Mouse (Mus musculus): ENCODE measurements around the gene Bik. TPM values are rescaled to one million over a fixed set of nuclear protein-coding genes. Genes with fewer than 3 reads are reported as not detected.

Bik gene
- polyA plus RNA-seq (2015; fragmentation: Nextera tagmentation; extraction: Ambion mirVana) = 4.1 and 5.0 TPM in 2 replicates

DNA sequence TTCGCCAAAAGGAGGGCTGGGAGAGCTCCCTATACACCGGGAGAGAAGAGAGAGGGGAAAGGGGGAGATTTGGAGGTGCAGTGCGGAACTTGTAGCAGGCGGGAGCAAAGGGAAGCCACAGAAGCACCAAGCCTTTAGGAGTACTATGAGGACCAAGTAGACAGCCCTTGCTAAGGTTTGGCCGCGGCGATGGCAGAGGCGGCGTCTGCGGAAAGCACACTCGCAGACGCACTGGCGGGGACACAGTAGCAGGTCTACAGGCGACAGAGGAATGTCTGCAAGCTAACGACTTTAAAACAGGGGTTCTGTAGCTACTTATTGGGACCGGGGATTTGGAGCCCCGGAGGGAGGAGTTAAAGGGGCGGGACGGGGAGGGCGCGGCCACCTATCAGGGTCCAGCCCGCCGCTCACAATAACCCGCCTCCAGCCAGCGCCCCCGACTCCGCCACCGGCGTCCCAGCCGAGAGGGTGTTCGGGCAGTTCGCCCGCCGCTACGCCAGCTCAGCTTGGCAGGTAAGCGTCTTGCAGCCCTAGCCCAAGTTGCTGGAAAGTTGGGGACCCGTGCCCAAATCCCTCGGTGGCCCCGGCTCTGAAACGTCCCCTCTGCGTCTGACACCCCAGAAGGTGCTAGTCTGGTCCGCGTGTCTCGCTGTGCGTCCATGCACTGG, at the start of gene Bik:
Bik (plus strand) TSS at position 439 of the 668 bp plus-strand sequence.
- H3K27ac ChIP-seq = no peak within 1 kb of the TSS
- H3K9me3 ChIP-seq = no peaks in the 10 kb centered on the region
- peak within 1 kb of the TSS; percentile 23; the same call in 1 of the 2 replicates for H3K9ac ChIP-seq
- H3K4me1 ChIP-seq = peaks cover 17% of the 10 kb centered on the region
- H3K27me3 ChIP-seq = peaks cover 56% of the 10 kb centered on the region
- no peak for ATAC-seq (ENCODE audit: insufficient number of reproducible peaks, low FRiP score, low TSS enrichment, low read depth)
- peak within 1 kb of the TSS; percentile 52 for H3K4me3 ChIP-seq
- WGBS = under 1% methylated on average over 42 of the region's 45 CpGs
- peak within 1 kb of the TSS; percentile 96 for H3K4me2 ChIP-seq
- H3K36me3 ChIP-seq = no peaks in the 10 kb centered on the region

- no peaks in the 10 kb centered on the region for H3K27me3 ChIP-seq
- H3K4me2 ChIP-seq = no peak overlapping the region
- ATAC-seq (ENCODE audit: insufficient number of reproducible peaks, low FRiP score, low TSS enrichment, low read depth) = no peak
- no peak overlapping the region for H3K4me3 ChIP-seq
- no peaks in the 10 kb centered on the region for H3K9me3 ChIP-seq
- no peak overlapping the region for H3K9ac ChIP-seq
- H3K36me3 ChIP-seq = no peaks in the 10 kb centered on the region
- WGBS = 50% methylated on average over 3 of the region's 3 CpGs
- peaks cover 16% of the 10 kb centered on the region for H3K4me1 ChIP-seq
- H3K27ac ChIP-seq = no peak overlapping the region
Observed at GRCm38 (mm10) chr15:83478096-83478495, 48.6 kb upstream of the Bik start.

- WGBS = 81% methylated on average over 4 of the region's 4 CpGs
- no peaks in the 10 kb centered on the region; the same call in 1 of the 2 replicates for H3K36me3 ChIP-seq
- H3K4me3 ChIP-seq = no peak overlapping the region
- H3K27ac ChIP-seq = no peak overlapping the region
- H3K4me1 ChIP-seq = peaks cover 3% of the 10 kb centered on the region
- no peak overlapping the region for H3K4me2 ChIP-seq
- ATAC-seq (ENCODE audit: insufficient number of reproducible peaks, low FRiP score, low TSS enrichment, low read depth) = no peak
- H3K9ac ChIP-seq = no peak overlapping the region
- no peaks in the 10 kb centered on the region for H3K27me3 ChIP-seq
- no peaks in the 10 kb centered on the region for H3K9me3 ChIP-seq
Observed at GRCm38 (mm10) chr15:83479818-83480217, 46.8 kb upstream of the Bik start.

GRCm38 (mm10) chr15:83481236-83481780, 45.4 kb upstream of the Bik start:
- ATAC-seq (ENCODE audit: insufficient number of reproducible peaks, low FRiP score, low TSS enrichment, low read depth) = no peak

GRCm38 (mm10) chr15:83482645-83483224, 43.9 kb upstream of the Bik start:
- H3K4me1 ChIP-seq = peaks cover 3% of the 10 kb centered on the region; the same call in 1 of the 2 replicates
- H3K9me3 ChIP-seq = no peaks in the 10 kb centered on the region
- no peaks in the 10 kb centered on the region for H3K27me3 ChIP-seq
- no peak for ATAC-seq (ENCODE audit: insufficient number of reproducible peaks, low FRiP score, low TSS enrichment, low read depth)
- H3K36me3 ChIP-seq = peaks cover 3% of the 10 kb centered on the region; the same call in 1 of the 2 replicates
- no peak overlapping the region for H3K9ac ChIP-seq
- H3K4me3 ChIP-seq = no peak overlapping the region
- H3K27ac ChIP-seq = no peak overlapping the region
- WGBS = 73% methylated on average over 8 of the region's 8 CpGs
- H3K4me2 ChIP-seq = no peak overlapping the region

More at GRCm38 (mm10) chr15:83481236-83481780, 45.4 kb upstream of the Bik start:
- Histone ChIP-seq H3K4me1 (peaks cover 3% of the 10 kb centered on the region; the same call in 1 of the 2 replicates), H3K4me2 (no peak overlapping the region), H3K27ac (no peak overlapping the region), H3K36me3 (peaks cover 3% of the 10 kb centered on the region; the same call in 1 of the 2 replicates), H3K9me3 (no peaks in the 10 kb centered on the region), H3K9ac (no peak overlapping the region), H3K27me3 (no peaks in the 10 kb centered on the region), H3K4me3 (no peak overlapping the region)
- WGBS = 69% methylated on average over 10 of the region's 10 CpGs

- Histone ChIP-seq H3K9me3 (no peaks in the 10 kb centered on the region), H3K4me3 (no peak overlapping the region), H3K27ac (no peak overlapping the region), H3K27me3 (no peaks in the 10 kb centered on the region), H3K4me2 (no peak overlapping the region), H3K36me3 (peaks cover 3% of the 10 kb centered on the region; the same call in 1 of the 2 replicates), H3K4me1 (peaks cover 2% of the 10 kb centered on the region; the same call in 1 of the 2 replicates), H3K9ac (no peak overlapping the region)
- ATAC-seq (ENCODE audit: insufficient number of reproducible peaks, low FRiP score, low TSS enrichment, low read depth) = no peak
- WGBS = 30% methylated on average over 2 of the region's 2 CpGs
Observed at GRCm38 (mm10) chr15:83483482-83483881, 43.2 kb upstream of the Bik start.

- WGBS = 88% methylated on average over 10 of the region's 10 CpGs
- H3K27ac ChIP-seq = no peak overlapping the region
Observed at GRCm38 (mm10) chr15:83484311-83484710, 42.4 kb upstream of the Bik start.

GRCm38 (mm10) chr15:83487477-83488115, 39.1 kb upstream of the Bik start:
- H3K9me3 ChIP-seq = no peaks in the 10 kb centered on the region
- H3K9ac ChIP-seq = no peak overlapping the region

More at GRCm38 (mm10) chr15:83484311-83484710, 42.4 kb upstream of the Bik start:
- no peaks in the 10 kb centered on the region for H3K27me3 ChIP-seq
- no peak overlapping the region for H3K4me3 ChIP-seq
- no peak for ATAC-seq (ENCODE audit: insufficient number of reproducible peaks, low FRiP score, low TSS enrichment, low read depth)
- no peaks in the 10 kb centered on the region for H3K4me1 ChIP-seq
- H3K9me3 ChIP-seq = no peaks in the 10 kb centered on the region
- H3K36me3 ChIP-seq = peaks cover 3% of the 10 kb centered on the region; the same call in 1 of the 2 replicates
- H3K9ac ChIP-seq = no peak overlapping the region
- no peak overlapping the region for H3K4me2 ChIP-seq

DNA sequence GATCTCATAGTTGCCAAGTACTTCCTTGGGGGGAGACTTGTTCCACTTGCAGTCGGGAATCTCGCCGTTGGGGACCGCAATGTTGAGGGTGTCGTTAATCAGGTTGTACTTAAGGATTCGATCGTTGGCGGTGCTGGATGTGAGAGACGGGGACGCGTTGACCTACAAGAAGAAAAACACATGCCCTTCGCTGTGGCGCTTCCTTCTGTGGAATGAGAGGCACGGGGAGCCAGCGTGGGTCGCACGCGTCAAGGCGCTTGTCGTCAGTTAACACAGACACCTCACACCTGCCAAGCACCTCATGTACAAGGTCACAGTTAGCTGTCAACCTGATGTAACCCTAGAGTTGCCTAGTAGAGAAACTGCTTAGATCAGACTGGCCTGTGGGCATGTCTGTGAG, 37.2 kb upstream of the Bik start:
- no peaks in the 10 kb centered on the region for H3K4me1 ChIP-seq
- H3K4me2 ChIP-seq = no peak overlapping the region
- H3K4me3 ChIP-seq = no peak overlapping the region
- WGBS = 90% methylated on average over 20 of the region's 20 CpGs
- H3K9ac ChIP-seq = no peak overlapping the region
- H3K9me3 ChIP-seq = no peaks in the 10 kb centered on the region
- no peak overlapping the region for H3K27ac ChIP-seq
- peaks cover 27% of the 10 kb centered on the region for H3K36me3 ChIP-seq
- H3K27me3 ChIP-seq = no peaks in the 10 kb centered on the region
- no peak for ATAC-seq (ENCODE audit: insufficient number of reproducible peaks, low FRiP score, low TSS enrichment, low read depth)

More at GRCm38 (mm10) chr15:83487477-83488115, 39.1 kb upstream of the Bik start:
- ATAC-seq (ENCODE audit: insufficient number of reproducible peaks, low FRiP score, low TSS enrichment, low read depth) = no peak
- Histone ChIP-seq H3K27me3 (no peaks in the 10 kb centered on the region), H3K36me3 (peaks cover 17% of the 10 kb centered on the region), H3K4me2 (no peak overlapping the region), H3K4me3 (no peak overlapping the region), H3K4me1 (no peaks in the 10 kb centered on the region), H3K27ac (no peak overlapping the region)
- 75% methylated on average over 9 of the region's 9 CpGs for WGBS

- no peak overlapping the region for H3K9ac ChIP-seq
- no peak overlapping the region for H3K27ac ChIP-seq
- no peak overlapping the region for H3K4me3 ChIP-seq
- H3K4me1 ChIP-seq = no peaks in the 10 kb centered on the region
- H3K36me3 ChIP-seq = peaks cover 33% of the 10 kb centered on the region
- no peaks in the 10 kb centered on the region for H3K27me3 ChIP-seq
- no peak overlapping the region for H3K4me2 ChIP-seq
- 74% methylated on average over 5 of the region's 5 CpGs for WGBS
- no peak for ATAC-seq (ENCODE audit: insufficient number of reproducible peaks, low FRiP score, low TSS enrichment, low read depth)
- no peaks in the 10 kb centered on the region for H3K9me3 ChIP-seq
Observed at GRCm38 (mm10) chr15:83491891-83492290, 34.8 kb upstream of the Bik start.

GRCm38 (mm10) chr15:83493856-83494571, 32.6 kb upstream of the Bik start:
- Histone ChIP-seq H3K9ac (no peak overlapping the region), H3K9me3 (no peaks in the 10 kb centered on the region), H3K4me2 (no peak overlapping the region), H3K4me3 (no peak overlapping the region), H3K27me3 (no peaks in the 10 kb centered on the region), H3K4me1 (no peaks in the 10 kb centered on the region), H3K36me3 (peaks cover 50% of the 10 kb centered on the region), H3K27ac (no peak overlapping the region)
- 58% methylated on average over 7 of the region's 7 CpGs for WGBS
- no peak for ATAC-seq (ENCODE audit: insufficient number of reproducible peaks, low FRiP score, low TSS enrichment, low read depth)

All from limb, embryonic 15.5 days (tissue).